Mouse (Mus musculus): Measurements from ENCODE around the gene Vav2. TPM values are rescaled to one million over a fixed set of nuclear protein-coding genes. Genes with fewer than 3 reads are reported as not detected.

Vav2 gene
- total and polyA plus RNA-seq, 2 experiments from 2014 or later, result 2.4 to 16.8 TPM

GRCm38 (mm10) chr2:27318197-27318596 is 108.6 kb downstream of the Vav2 start:
- H3K9me3 ChIP-seq (replicated peaks; ENCODE audit: control insufficient read depth, low read length), result no peaks in the 10 kb centered on the region
- no peak overlapping the region for H3K9ac ChIP-seq (replicated peaks; ENCODE audit: low read depth, low read length)
- WGBS, result 25% methylated on average over 1 of the region's 1 CpGs
- H3K27me3 ChIP-seq (ENCODE audit: control insufficient read depth, insufficient read depth, low read length), result no peaks in the 10 kb centered on the region
- H3K27ac ChIP-seq (ENCODE audit: low read depth), result no peak overlapping the region
- no peak for TF ChIP-seq CTCF (IDR thresholded peaks at IDR 0.05; ENCODE audit: low read depth)
- no peak for TF ChIP-seq EP300 (IDR thresholded peaks at IDR 0.05; ENCODE audit: low read depth)
- no peaks in the 10 kb centered on the region for H3K36me3 ChIP-seq (replicated peaks; ENCODE audit: control insufficient read depth, insufficient read depth, low read length)
- DNase-seq (ENCODE audit: low spot score) (no peak), ATAC-seq (ENCODE audit: insufficient read depth, low read depth) (no peak)
- no peaks in the 10 kb centered on the region for H3K4me1 ChIP-seq (ENCODE audit: control insufficient read depth, insufficient read depth)
- no peak overlapping the region for H3K4me3 ChIP-seq (ENCODE audit: low read depth, low read length)
- no peak overlapping the region for H3K4me2 ChIP-seq (ENCODE audit: low read depth, low read length)

GRCm38 (mm10) chr2:27316167-27316566 is 110.7 kb downstream of the Vav2 start:
- H3K4me1 ChIP-seq (ENCODE audit: control insufficient read depth, insufficient read depth), result no peaks in the 10 kb centered on the region; the same call in 1 of the 2 replicates
- H3K9me3 ChIP-seq (replicated peaks; ENCODE audit: control insufficient read depth, low read length), result no peaks in the 10 kb centered on the region
- DNase-seq (ENCODE audit: low spot score), result no peak
- H3K36me3 ChIP-seq (replicated peaks; ENCODE audit: control insufficient read depth, insufficient read depth, low read length), result no peaks in the 10 kb centered on the region
- H3K27me3 ChIP-seq (ENCODE audit: control insufficient read depth, insufficient read depth, low read length), result no peaks in the 10 kb centered on the region
- ATAC-seq (ENCODE audit: insufficient read depth, low read depth), result no peak
- TF ChIP-seq EP300 (IDR thresholded peaks at IDR 0.05; ENCODE audit: low read depth) (no peak), CTCF (IDR thresholded peaks at IDR 0.05; ENCODE audit: low read depth) (no peak)
- 91% methylated on average over 5 of the region's 5 CpGs for WGBS
- no peak overlapping the region for H3K27ac ChIP-seq (ENCODE audit: low read depth)
- no peak overlapping the region for H3K4me2 ChIP-seq (ENCODE audit: low read depth, low read length)
- no peak overlapping the region for H3K4me3 ChIP-seq (ENCODE audit: low read depth, low read length)
- no peak overlapping the region for H3K9ac ChIP-seq (replicated peaks; ENCODE audit: low read depth, low read length)

GRCm38 (mm10) chr2:27314269-27314668 is 112.6 kb downstream of the Vav2 start:
- WGBS, result 94% methylated on average over 5 of the region's 5 CpGs
- Histone ChIP-seq H3K27me3 (ENCODE audit: control insufficient read depth, insufficient read depth, low read length) (no peaks in the 10 kb centered on the region), H3K4me3 (ENCODE audit: low read depth, low read length) (no peak overlapping the region), H3K9me3 (replicated peaks; ENCODE audit: control insufficient read depth, low read length) (no peaks in the 10 kb centered on the region), H3K36me3 (replicated peaks; ENCODE audit: control insufficient read depth, insufficient read depth, low read length) (no peaks in the 10 kb centered on the region), H3K4me1 (ENCODE audit: control insufficient read depth, insufficient read depth) (no peaks in the 10 kb centered on the region; the same call in 1 of the 2 replicates), H3K9ac (replicated peaks; ENCODE audit: low read depth, low read length) (no peak overlapping the region), H3K4me2 (ENCODE audit: low read depth, low read length) (no peak overlapping the region), H3K27ac (ENCODE audit: low read depth) (no peak overlapping the region)
- no peak for TF ChIP-seq CTCF (IDR thresholded peaks at IDR 0.05; ENCODE audit: low read depth)
- TF ChIP-seq EP300 (IDR thresholded peaks at IDR 0.05; ENCODE audit: low read depth), result no peak
- DNase-seq (ENCODE audit: low spot score) (no peak), ATAC-seq (ENCODE audit: insufficient read depth, low read depth) (no peak)

GRCm38 (mm10) chr2:27312500-27312899 is 114.3 kb downstream of the Vav2 start:
- ATAC-seq (ENCODE audit: insufficient read depth, low read depth) (peak; percentile 41; the same call in 1 of the 2 replicates), DNase-seq (ENCODE audit: low spot score) (no peak)
- Histone ChIP-seq H3K9me3 (replicated peaks; ENCODE audit: control insufficient read depth, low read length) (no peaks in the 10 kb centered on the region), H3K4me1 (ENCODE audit: control insufficient read depth, insufficient read depth) (no peaks in the 10 kb centered on the region; the same call in 1 of the 2 replicates), H3K4me2 (ENCODE audit: low read depth, low read length) (no peak overlapping the region), H3K27ac (ENCODE audit: low read depth) (no peak overlapping the region), H3K36me3 (replicated peaks; ENCODE audit: control insufficient read depth, insufficient read depth, low read length) (no peaks in the 10 kb centered on the region), H3K9ac (replicated peaks; ENCODE audit: low read depth, low read length) (no peak overlapping the region), H3K4me3 (ENCODE audit: low read depth, low read length) (no peak overlapping the region), H3K27me3 (ENCODE audit: control insufficient read depth, insufficient read depth, low read length) (no peaks in the 10 kb centered on the region)
- WGBS, result 63% methylated on average over 3 of the region's 3 CpGs
- TF ChIP-seq EP300 (IDR thresholded peaks at IDR 0.05; ENCODE audit: low read depth) (no peak), CTCF (IDR thresholded peaks at IDR 0.05; ENCODE audit: low read depth) (no peak)

GRCm38 (mm10) chr2:27311606-27312005 is 115.2 kb downstream of the Vav2 start:
- no peak for DNase-seq (ENCODE audit: low spot score)
- no peaks in the 10 kb centered on the region; the same call in 1 of the 2 replicates for H3K4me1 ChIP-seq (ENCODE audit: control insufficient read depth, insufficient read depth)
- H3K9me3 ChIP-seq (replicated peaks; ENCODE audit: control insufficient read depth, low read length), result no peaks in the 10 kb centered on the region
- H3K4me3 ChIP-seq (ENCODE audit: low read depth, low read length), result no peak overlapping the region
- no peak overlapping the region for H3K4me2 ChIP-seq (ENCODE audit: low read depth, low read length)
- H3K27ac ChIP-seq (ENCODE audit: low read depth), result no peak overlapping the region
- TF ChIP-seq CTCF (IDR thresholded peaks at IDR 0.05; ENCODE audit: low read depth) (no peak), EP300 (IDR thresholded peaks at IDR 0.05; ENCODE audit: low read depth) (no peak)
- no peaks in the 10 kb centered on the region for H3K27me3 ChIP-seq (ENCODE audit: control insufficient read depth, insufficient read depth, low read length)
- H3K9ac ChIP-seq (replicated peaks; ENCODE audit: low read depth, low read length), result no peak overlapping the region
- H3K36me3 ChIP-seq (replicated peaks; ENCODE audit: control insufficient read depth, insufficient read depth, low read length), result no peaks in the 10 kb centered on the region
- WGBS, result 85% methylated on average over 3 of the region's 3 CpGs
- ATAC-seq (ENCODE audit: insufficient read depth, low read depth), result no peak

- WGBS, result 86% methylated on average over 5 of the region's 5 CpGs
- no peak for DNase-seq (ENCODE audit: low spot score)
Measured at GRCm38 (mm10) chr2:27310908-27311307, 115.9 kb downstream of the Vav2 start.

More at GRCm38 (mm10) chr2:27310908-27311307, 115.9 kb downstream of the Vav2 start:
- Histone ChIP-seq H3K4me1 (ENCODE audit: control insufficient read depth, insufficient read depth) (no peaks in the 10 kb centered on the region; the same call in 1 of the 2 replicates), H3K36me3 (replicated peaks; ENCODE audit: control insufficient read depth, insufficient read depth, low read length) (no peaks in the 10 kb centered on the region), H3K4me2 (ENCODE audit: low read depth, low read length) (no peak overlapping the region), H3K27ac (ENCODE audit: low read depth) (no peak overlapping the region), H3K9me3 (replicated peaks; ENCODE audit: control insufficient read depth, low read length) (no peaks in the 10 kb centered on the region), H3K27me3 (ENCODE audit: control insufficient read depth, insufficient read depth, low read length) (no peaks in the 10 kb centered on the region), H3K4me3 (ENCODE audit: low read depth, low read length) (no peak overlapping the region), H3K9ac (replicated peaks; ENCODE audit: low read depth, low read length) (no peak overlapping the region)
- TF ChIP-seq EP300 (IDR thresholded peaks at IDR 0.05; ENCODE audit: low read depth) (no peak), CTCF (IDR thresholded peaks at IDR 0.05; ENCODE audit: low read depth) (no peak)
- no peak for ATAC-seq (ENCODE audit: insufficient read depth, low read depth)
